Mouse (Mus musculus): ENCODE results near the gene Nmt2. TPM values are rescaled to one million over a fixed set of nuclear protein-coding genes. Genes with fewer than 3 reads are reported as not detected.
A peak's percentile ranks its signal among the peaks of the same experiment; 100 is the strongest.

Gene Nmt2
- polyA plus RNA-seq, 1 experiment from 2014 or later, result 38.3 TPM

GRCm38 (mm10) chr2:3305426-3306025 is 21.5 kb downstream of the Nmt2 start:
- no peaks in the 10 kb centered on the region for H3K9me3 ChIP-seq (ENCODE audit: control insufficient read depth, low read length)
- H3K4me3 ChIP-seq (ENCODE audit: low read length), result no peak overlapping the region
- ATAC-seq, result no peak
- H3K36me3 ChIP-seq (ENCODE audit: control insufficient read depth, insufficient read depth, low read length), result peaks cover 5% of the 10 kb centered on the region; the same call in 1 of the 2 replicates
- no peak overlapping the region for H3K27ac ChIP-seq (ENCODE audit: low read length)
- WGBS, result 61% methylated on average over 3 of the region's 3 CpGs
- no peaks in the 10 kb centered on the region for H3K4me1 ChIP-seq (ENCODE audit: control insufficient read depth, insufficient read depth, low read length)
- no peak overlapping the region for H3K4me2 ChIP-seq (ENCODE audit: low read depth, low read length)
- H3K9ac ChIP-seq (ENCODE audit: low read depth, low read length), result no peak overlapping the region
- H3K27me3 ChIP-seq (replicated peaks; ENCODE audit: control insufficient read depth, insufficient read depth, low read length), result no peaks in the 10 kb centered on the region

DNA sequence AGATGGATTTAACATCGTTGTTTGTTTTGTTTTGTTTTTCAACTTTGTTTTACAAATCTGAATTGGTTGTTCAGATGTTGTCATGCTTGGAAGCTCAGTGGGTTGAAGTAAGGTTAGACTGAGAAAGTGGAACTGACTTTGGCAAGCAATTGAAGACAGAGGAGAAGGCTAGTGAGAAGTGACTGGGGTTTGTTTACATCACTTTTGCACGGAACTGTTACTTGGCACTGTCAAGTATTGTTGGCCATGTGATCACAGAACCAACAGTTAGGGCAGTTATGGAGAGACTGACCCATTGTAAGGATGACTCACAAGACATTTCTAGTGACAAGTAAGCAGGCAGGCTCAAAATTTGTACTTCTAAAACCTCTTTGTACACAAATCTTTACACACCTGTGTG is 39.1 kb downstream of the Nmt2 start:
- no peak for ATAC-seq
- Histone ChIP-seq H3K9ac (ENCODE audit: low read depth, low read length) (no peak overlapping the region), H3K36me3 (ENCODE audit: control insufficient read depth, insufficient read depth, low read length) (peaks cover 3% of the 10 kb centered on the region; the same call in 1 of the 2 replicates), H3K4me2 (ENCODE audit: low read depth, low read length) (no peak overlapping the region), H3K9me3 (ENCODE audit: control insufficient read depth, low read length) (no peaks in the 10 kb centered on the region), H3K4me3 (ENCODE audit: low read length) (no peak overlapping the region), H3K27me3 (replicated peaks; ENCODE audit: control insufficient read depth, insufficient read depth, low read length) (no peaks in the 10 kb centered on the region), H3K27ac (ENCODE audit: low read length) (no peak overlapping the region), H3K4me1 (ENCODE audit: control insufficient read depth, insufficient read depth, low read length) (no peaks in the 10 kb centered on the region)
- WGBS, result 82% methylated on average over 2 of the region's 2 CpGs

DNA sequence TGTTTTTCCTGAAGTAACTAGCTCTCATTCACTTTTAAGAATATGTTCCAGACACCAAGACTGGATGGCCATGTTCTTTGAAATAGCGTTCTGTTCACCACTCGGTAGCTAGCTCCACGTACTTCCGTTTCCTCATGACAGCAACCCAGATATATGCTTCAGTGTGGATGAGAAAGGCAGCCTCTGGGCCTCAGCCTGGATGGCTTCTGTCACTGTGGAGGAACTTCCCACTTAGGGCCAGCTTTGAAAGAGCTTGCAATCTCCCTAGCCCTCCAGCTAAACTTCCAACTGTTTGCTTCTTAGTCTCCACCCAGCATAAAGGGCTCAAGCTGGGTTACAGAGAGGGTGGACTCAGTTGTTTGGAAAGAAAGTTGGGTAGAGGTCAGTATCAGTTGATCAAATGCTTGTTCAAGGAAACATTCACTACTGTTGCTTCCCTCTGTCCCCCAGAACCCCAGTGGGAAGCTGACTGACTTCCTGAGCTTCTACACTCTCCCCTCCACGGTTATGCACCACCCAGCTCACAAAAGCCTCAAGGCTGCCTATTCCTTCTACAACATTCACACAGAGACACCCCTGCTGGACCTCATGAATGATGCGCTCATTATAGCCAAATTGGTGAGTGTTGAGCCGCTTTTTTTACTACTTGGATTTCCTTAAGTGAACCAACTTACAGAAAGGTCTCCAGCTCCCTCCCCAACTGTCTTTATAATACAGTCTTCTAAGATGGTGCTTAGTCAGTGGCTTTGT is 40.5 kb downstream of the Nmt2 start:
- Histone ChIP-seq H3K27ac (ENCODE audit: low read length) (no peak overlapping the region), H3K9ac (ENCODE audit: low read depth, low read length) (no peak overlapping the region), H3K4me3 (ENCODE audit: low read length) (no peak overlapping the region), H3K4me2 (ENCODE audit: low read depth, low read length) (no peak overlapping the region), H3K4me1 (ENCODE audit: control insufficient read depth, insufficient read depth, low read length) (no peaks in the 10 kb centered on the region), H3K9me3 (ENCODE audit: control insufficient read depth, low read length) (no peaks in the 10 kb centered on the region), H3K27me3 (replicated peaks; ENCODE audit: control insufficient read depth, insufficient read depth, low read length) (no peaks in the 10 kb centered on the region), H3K36me3 (ENCODE audit: control insufficient read depth, insufficient read depth, low read length) (peaks cover 9% of the 10 kb centered on the region)
- WGBS, result 93% methylated on average over 7 of the region's 7 CpGs
- no peak for ATAC-seq

DNA sequence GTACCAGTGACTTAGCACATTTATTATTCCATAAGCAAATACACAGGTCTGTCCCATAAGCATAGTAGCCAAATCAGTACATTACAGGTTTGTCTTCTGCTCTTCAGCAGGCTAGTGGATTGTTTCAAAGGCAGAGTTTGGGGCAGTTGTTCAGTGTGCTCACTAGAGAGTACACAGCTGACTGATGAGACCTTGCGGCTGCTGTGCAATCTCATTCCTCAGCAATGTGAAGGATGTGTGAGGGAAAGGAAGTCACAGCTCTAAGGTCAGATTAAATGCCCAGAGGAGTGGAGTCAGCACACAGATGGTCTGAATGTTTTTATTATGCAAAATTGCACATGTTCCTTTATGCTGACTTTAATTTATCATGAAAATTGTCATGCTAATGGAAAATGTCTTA is 42.5 kb downstream of the Nmt2 start:
- WGBS, result 66% methylated on average over 1 of the region's 1 CpGs

GRCm38 (mm10) chr2:3327351-3327750 is 43.3 kb downstream of the Nmt2 start:
- no peak overlapping the region for H3K4me3 ChIP-seq (ENCODE audit: low read length)
- H3K4me1 ChIP-seq (ENCODE audit: control insufficient read depth, insufficient read depth, low read length), result peaks cover 8% of the 10 kb centered on the region
- no peak for ATAC-seq
- H3K27ac ChIP-seq (ENCODE audit: low read length), result no peak overlapping the region
- peaks cover 9% of the 10 kb centered on the region for H3K36me3 ChIP-seq (ENCODE audit: control insufficient read depth, insufficient read depth, low read length)
- no peak overlapping the region for H3K4me2 ChIP-seq (ENCODE audit: low read depth, low read length)
- no peaks in the 10 kb centered on the region for H3K27me3 ChIP-seq (replicated peaks; ENCODE audit: control insufficient read depth, insufficient read depth, low read length)
- no peak overlapping the region for H3K9ac ChIP-seq (ENCODE audit: low read depth, low read length)
- WGBS, result 35% methylated on average over 1 of the region's 1 CpGs
- H3K9me3 ChIP-seq (ENCODE audit: control insufficient read depth, low read length), result no peaks in the 10 kb centered on the region

More for the DNA sequence above, 42.5 kb downstream of the Nmt2 start:
- ATAC-seq, result no peak
- no peaks in the 10 kb centered on the region for H3K27me3 ChIP-seq (replicated peaks; ENCODE audit: control insufficient read depth, insufficient read depth, low read length)
- peaks cover 9% of the 10 kb centered on the region for H3K36me3 ChIP-seq (ENCODE audit: control insufficient read depth, insufficient read depth, low read length)
- H3K4me2 ChIP-seq (ENCODE audit: low read depth, low read length), result no peak overlapping the region
- no peak overlapping the region for H3K9ac ChIP-seq (ENCODE audit: low read depth, low read length)
- no peak overlapping the region for H3K4me3 ChIP-seq (ENCODE audit: low read length)
- no peak overlapping the region for H3K27ac ChIP-seq (ENCODE audit: low read length)
- H3K9me3 ChIP-seq (ENCODE audit: control insufficient read depth, low read length), result no peaks in the 10 kb centered on the region
- peaks cover 7% of the 10 kb centered on the region for H3K4me1 ChIP-seq (ENCODE audit: control insufficient read depth, insufficient read depth, low read length)

- Histone ChIP-seq H3K9ac (ENCODE audit: low read depth, low read length) (peak overlapping the region; percentile 85; the same call in 1 of the 2 replicates), H3K4me3 (ENCODE audit: low read length) (peak overlapping the region; percentile 77), H3K27ac (ENCODE audit: low read length) (peak overlapping the region; percentile 81; the same call in 1 of the 2 replicates), H3K36me3 (ENCODE audit: control insufficient read depth, insufficient read depth, low read length) (peaks cover 6% of the 10 kb centered on the region; the same call in 1 of the 2 replicates), H3K4me1 (ENCODE audit: control insufficient read depth, insufficient read depth, low read length) (peaks cover 10% of the 10 kb centered on the region), H3K9me3 (ENCODE audit: control insufficient read depth, low read length) (no peaks in the 10 kb centered on the region), H3K27me3 (replicated peaks; ENCODE audit: control insufficient read depth, insufficient read depth, low read length) (no peaks in the 10 kb centered on the region), H3K4me2 (ENCODE audit: low read depth, low read length) (peak overlapping the region; percentile 66)
- WGBS, result 60% methylated on average over 5 of the region's 5 CpGs
- no peak for ATAC-seq
Measured at GRCm38 (mm10) chr2:3331071-3331703, 47.2 kb downstream of the Nmt2 start.

DNA sequence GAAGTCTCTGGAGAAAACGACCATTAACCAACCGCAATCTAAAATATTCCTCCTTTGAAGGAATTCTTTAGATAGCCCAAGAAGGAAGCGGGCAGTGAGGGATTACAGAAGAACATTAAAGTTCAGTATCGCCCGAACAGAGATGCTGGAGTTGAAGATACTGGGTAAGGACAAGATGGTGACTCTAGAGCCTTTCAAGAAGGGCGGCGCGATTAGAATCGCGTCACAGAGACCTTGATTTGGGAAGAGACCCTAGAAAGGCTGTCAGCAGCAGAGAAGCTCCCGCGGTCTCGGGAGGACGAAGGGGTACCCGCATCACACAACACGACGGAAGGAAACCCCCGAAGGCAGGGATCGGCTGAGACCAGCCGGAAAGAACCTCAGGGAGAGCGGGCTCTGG is 48.0 kb downstream of the Nmt2 start:
- Histone ChIP-seq H3K27me3 (replicated peaks; ENCODE audit: control insufficient read depth, insufficient read depth, low read length) (no peaks in the 10 kb centered on the region), H3K27ac (ENCODE audit: low read length) (peak overlapping the region; percentile 81), H3K4me1 (ENCODE audit: control insufficient read depth, insufficient read depth, low read length) (peaks cover 10% of the 10 kb centered on the region), H3K9me3 (ENCODE audit: control insufficient read depth, low read length) (no peaks in the 10 kb centered on the region), H3K4me3 (ENCODE audit: low read length) (peak overlapping the region; percentile 77), H3K36me3 (ENCODE audit: control insufficient read depth, insufficient read depth, low read length) (peaks cover 6% of the 10 kb centered on the region; the same call in 1 of the 2 replicates), H3K4me2 (ENCODE audit: low read depth, low read length) (peak overlapping the region; percentile 66), H3K9ac (ENCODE audit: low read depth, low read length) (peak overlapping the region; percentile 85)
- under 1% methylated on average over 21 of the region's 21 CpGs for WGBS
- ATAC-seq, result no peak; the same call in 1 of the 2 replicates

DNA sequence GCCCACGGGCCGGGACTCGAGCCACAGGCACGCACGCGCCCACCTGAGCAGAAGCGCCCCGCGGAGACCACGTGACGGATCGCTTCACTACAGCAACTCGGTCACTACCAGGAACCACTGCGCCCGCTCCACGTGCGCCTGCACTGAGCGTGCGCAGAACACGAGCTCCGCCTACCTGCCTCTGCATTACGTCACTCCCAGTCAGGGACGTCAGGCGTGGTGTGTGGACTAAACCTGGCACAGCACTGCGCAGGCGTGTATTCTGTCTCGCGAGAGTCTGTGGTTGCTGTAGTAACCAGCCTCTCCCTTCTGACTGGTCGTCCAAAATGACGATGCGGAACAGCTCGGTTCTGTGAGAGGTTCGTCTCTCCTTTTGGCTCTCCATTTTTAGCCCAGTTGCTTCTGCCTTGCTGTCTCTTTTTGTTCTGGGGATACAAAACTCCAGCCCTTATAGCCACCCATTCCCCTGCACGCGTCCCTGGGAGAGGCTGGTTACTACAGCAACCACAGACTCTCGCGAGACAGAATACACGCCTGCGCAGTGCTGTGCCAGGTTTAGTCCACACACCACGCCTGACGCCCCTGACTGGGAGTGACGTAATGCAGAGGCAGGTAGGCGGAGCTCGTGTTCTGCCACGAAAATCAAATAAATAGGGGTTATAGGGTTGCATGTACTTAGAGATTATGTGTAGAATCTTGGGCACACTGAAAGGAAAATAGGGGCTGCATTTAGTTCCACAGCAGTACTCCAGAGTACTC is 48.7 kb downstream of the Nmt2 start, which contains the start of gene Rpp38:
Gene Rpp38, minus strand, starts transcription at position 160 of the 759 bp plus-strand sequence.
- H3K4me3 ChIP-seq (ENCODE audit: low read length), result peak within 1 kb of the TSS; percentile 77
- H3K36me3 ChIP-seq (ENCODE audit: control insufficient read depth, insufficient read depth, low read length), result peaks cover 6% of the 10 kb centered on the region; the same call in 1 of the 2 replicates
- H3K4me1 ChIP-seq (ENCODE audit: control insufficient read depth, insufficient read depth, low read length), result peaks cover 10% of the 10 kb centered on the region
- WGBS, result under 1% methylated on average over 45 of the region's 45 CpGs
- H3K27ac ChIP-seq (ENCODE audit: low read length), result peak within 1 kb of the TSS; percentile 81
- peak within 1 kb of the TSS; percentile 85 for H3K9ac ChIP-seq (ENCODE audit: low read depth, low read length)
- H3K9me3 ChIP-seq (ENCODE audit: control insufficient read depth, low read length), result no peaks in the 10 kb centered on the region
- H3K4me2 ChIP-seq (ENCODE audit: low read depth, low read length), result peak within 1 kb of the TSS; percentile 66
- no peaks in the 10 kb centered on the region for H3K27me3 ChIP-seq (replicated peaks; ENCODE audit: control insufficient read depth, insufficient read depth, low read length)
- peak; percentile 95 for ATAC-seq

DNA sequence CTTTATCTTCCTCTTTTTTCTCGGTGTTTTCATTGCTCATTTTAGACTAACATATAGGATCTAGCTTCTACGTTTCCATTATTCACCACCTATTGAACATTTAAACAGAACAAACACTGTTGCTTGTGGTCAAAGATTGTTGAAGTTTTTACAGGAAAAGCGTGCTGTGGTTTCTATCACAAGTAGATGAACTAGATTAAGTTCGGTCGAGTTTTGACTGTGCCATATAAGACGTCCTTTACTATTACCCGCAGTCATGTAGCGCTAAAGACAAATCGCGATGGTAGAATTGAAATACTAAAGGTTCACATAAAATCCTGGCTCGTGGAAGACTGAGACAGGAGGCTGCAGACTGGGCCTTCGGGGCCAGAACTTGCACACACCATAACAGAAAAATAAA is 49.7 kb downstream of the Nmt2 start:
- H3K27me3 ChIP-seq (replicated peaks; ENCODE audit: control insufficient read depth, insufficient read depth, low read length), result no peaks in the 10 kb centered on the region
- H3K9me3 ChIP-seq (ENCODE audit: control insufficient read depth, low read length), result no peaks in the 10 kb centered on the region
- H3K4me3 ChIP-seq (ENCODE audit: low read length), result no peak overlapping the region
- 89% methylated on average over 12 of the region's 12 CpGs for WGBS
- H3K4me2 ChIP-seq (ENCODE audit: low read depth, low read length), result no peak overlapping the region
- ATAC-seq, result no peak
- no peak overlapping the region for H3K27ac ChIP-seq (ENCODE audit: low read length)
- peaks cover 10% of the 10 kb centered on the region for H3K4me1 ChIP-seq (ENCODE audit: control insufficient read depth, insufficient read depth, low read length)
- H3K9ac ChIP-seq (ENCODE audit: low read depth, low read length), result no peak overlapping the region
- H3K36me3 ChIP-seq (ENCODE audit: control insufficient read depth, insufficient read depth, low read length), result 0 out of 2 replicates have a peak, but pooled peaks cover 3% of the 10 kb centered on the region
